Mouse (Mus musculus): ENCODE data around the gene Cyb5d1.

The Cyb5d1 gene

DNA sequence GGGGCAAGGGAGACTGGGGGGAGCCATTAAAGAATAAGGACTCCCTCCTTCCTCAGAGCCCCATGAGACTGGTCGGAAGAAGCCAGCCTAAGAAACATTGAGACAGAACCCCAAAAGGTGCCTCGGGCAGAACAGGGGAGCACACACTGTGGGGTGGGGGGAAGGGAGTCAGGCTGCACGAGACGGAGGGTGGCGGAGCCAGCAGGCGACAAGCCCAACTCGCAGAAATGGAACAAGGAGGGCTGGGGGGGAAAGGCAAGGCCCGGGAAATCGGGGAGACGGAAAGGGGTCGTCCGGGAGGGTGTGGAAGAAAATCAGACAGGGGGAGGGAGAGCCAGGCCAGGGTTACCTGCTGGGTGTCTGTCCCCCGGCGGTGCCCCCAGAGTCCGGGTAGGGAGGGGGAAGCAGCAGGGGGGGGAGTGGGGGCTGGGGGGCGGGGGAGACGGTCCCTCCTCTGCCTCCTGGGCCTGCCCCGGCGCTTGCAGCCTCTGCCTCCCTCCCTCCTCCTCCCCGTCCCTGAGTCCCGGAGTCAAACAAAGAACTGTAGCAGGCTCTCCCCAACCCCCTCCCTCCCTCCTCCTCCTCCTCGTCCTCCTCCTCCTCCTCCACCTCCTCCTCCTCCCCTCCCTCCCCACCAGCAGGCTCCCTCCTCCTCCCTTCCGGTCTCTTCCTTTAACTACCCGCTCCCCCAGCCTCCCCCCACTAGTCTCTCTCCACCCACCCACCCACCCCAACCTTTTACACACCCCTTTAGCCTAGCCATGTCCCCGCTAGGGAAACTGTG is 20.4 kb upstream of the Cyb5d1 start:
- peak; percentile 66 for DNase-seq

DNA sequence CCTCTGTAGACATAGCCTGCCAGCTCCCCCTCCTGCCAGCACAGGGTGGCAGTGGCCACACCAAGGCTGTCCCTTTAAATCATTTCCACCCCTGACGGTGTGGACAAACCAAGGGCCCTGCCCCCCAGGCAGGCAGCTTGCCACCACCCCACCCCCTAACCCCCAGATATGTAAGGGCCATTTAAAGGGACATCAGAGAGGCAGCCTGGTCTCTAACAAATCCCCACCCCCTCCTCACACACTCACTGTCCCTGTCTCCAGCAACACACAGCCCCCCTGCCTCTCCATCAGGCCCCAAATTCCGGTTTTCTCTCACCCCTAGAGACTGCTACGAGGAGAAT is 19.9 kb upstream of the Cyb5d1 start:
- peak; percentile 66 for DNase-seq

DNA sequence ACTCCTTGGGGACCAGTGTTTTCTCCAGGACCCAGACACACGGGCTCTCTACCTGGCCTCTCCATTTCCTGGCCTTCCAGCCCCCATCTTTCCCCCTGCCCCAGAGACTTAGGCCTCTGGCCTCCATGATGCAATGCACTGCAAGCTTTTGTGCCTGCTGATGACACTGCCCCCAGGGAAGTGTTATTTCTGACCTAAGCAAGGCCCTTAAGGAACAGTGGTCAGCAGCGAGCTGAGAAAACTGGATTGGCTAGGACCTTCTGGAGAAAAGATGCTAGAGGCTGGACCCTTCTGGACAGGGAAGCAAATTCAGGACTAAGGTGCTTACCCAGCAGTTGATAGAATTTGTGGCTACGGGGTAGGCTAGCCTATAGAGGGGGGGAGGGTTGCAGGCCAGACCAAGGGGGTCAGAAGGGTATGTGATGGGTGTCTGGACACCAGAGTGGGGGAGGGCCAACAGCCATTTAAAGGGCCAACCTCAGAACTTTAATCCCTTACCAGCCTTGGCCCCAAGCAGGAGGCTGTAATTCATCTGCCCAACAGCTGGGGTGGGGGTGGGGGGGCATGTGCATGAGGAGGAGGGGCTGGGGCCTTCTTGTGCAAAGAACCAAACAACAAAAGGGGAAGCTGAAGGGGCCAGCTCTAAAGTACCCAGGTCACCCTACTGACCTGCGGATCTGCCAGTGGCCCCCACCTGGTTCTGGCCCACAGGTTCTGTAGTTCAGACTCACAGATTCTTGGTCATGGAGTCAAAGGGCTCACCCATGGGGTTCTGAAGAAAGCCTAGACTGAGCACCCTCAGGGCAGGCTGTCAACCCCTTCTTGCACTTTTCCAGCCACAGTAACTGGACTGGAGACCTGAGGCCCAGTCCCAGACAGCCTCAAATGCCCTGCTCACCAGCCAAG is 19.2 kb upstream of the Cyb5d1 start:
- DNase-seq: no peak

DNA sequence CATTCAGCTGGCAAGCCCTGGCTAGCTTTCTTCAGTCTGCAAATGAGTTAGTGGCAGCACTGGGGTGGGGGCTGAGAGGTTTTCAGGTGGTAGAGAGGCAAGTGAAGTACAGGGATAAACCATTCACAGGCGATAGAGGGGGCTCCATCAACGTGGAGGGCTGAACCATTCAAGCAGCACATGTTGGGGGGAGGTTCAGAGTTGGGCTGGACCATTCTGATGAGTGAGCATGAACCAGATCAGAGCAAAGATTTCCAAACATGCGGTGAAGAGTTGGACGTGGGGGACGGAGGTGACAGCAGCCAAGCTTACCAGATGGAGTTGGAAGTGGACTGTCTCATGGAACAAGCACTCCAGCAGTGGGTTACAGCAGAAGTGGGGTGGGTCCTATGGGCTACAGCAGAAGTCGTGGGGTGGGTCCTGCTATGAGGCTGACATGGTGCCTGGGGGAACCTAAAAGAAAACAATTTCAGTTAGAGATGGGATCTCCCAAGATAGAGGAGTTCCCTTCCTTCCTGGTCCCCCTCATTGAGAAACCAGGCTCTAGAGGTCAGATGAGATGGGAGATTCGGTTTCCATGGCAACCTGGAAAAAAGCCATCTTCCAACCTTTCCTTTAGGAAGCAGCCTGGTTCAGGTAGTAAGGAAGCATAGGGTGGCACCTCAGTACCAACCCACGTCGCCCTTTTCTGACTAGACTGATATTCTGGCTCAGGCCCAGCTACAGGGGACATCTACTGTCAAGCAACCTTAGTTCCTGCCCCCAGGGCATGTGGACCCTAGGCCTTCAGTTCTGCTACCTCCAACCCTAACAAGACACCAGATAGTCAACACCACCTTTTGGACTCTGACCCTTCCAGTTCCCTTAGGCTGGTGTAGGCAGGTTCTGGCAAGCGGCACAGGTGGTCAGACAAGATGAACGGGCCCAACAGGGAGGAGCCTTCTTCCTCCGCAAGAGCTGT is 18.1 kb upstream of the Cyb5d1 start, which contains the start of gene Kdm6b:
Kdm6b (minus strand) TSS at position 455 of the 961 bp plus-strand sequence.
- peak; percentile 37 for DNase-seq

DNA sequence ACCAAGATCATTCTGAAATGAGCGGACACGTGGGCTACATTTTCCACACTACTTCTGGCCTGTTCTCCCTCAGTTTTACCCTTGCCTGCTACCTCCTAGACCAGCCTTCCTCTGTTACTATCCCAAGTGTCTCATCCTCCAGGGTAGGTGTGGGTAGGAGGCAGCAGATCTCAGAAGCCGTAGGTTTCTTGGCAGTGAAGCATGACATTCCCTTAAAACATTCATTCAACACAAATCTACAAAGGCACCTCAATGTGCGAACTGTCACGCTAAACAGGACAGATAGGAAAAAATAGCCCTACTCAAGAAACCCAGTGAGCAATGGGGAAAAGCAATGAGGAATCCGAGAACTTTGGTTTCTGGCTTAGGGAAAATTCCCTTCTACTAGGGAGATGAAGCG is 17.1 kb upstream of the Cyb5d1 start:
- DNase-seq: no peak

DNA sequence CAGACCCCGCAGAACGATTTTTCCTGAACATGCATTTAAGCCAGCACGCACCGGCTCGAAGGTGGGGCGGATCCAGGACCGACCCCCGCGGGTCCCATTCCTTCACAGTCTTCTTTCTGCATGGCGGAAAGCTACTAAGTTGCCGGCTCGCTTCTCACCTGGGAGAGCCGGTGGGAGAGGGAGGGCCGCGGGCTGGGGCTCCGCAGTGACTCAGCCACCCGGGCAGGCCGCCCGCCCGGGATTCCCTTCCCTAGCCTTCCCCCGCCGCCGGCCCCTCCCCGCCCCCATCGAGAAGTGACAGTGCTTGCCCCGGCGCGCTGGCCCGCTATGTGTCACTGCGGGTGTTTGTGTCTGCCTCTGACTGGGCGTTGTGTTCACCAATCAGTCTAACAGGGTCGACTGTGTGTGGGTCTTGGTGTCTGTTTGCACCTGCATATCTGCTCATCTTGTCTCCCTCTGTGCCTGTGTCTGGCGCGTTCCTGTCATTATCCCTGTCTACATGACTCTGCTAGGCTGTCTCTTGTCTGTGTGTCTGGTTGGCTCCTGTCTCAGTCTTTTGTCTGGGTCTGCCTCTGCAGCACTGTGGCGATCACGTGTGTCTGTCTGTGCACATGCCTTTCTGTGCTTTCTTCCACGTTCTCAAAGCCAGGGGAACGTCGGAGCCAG is 16.2 kb upstream of the Cyb5d1 start:
- peak; percentile 77 for DNase-seq

DNA sequence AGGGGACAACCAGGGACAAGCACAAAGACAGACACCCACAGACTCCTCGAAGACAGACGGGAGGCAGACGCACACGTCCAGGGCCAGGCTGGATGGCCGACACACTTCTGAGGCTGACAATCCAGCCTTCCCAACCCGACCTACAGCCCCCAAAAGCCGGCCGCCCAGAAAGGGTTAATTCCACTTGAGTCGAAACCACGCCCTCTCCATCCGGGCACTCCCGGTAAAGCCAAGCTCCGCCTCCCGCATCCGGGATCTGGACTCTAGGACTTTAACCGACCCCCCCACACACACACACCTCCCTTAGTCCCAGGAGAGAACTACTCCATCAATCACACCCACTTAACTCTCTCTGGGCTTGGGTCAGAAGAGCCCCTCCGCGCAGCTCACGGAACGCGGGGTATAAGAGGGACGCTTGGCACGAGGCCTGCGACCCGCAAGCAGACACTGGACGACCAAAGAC is 15.7 kb upstream of the Cyb5d1 start:
- peak; percentile 97 for DNase-seq

DNA sequence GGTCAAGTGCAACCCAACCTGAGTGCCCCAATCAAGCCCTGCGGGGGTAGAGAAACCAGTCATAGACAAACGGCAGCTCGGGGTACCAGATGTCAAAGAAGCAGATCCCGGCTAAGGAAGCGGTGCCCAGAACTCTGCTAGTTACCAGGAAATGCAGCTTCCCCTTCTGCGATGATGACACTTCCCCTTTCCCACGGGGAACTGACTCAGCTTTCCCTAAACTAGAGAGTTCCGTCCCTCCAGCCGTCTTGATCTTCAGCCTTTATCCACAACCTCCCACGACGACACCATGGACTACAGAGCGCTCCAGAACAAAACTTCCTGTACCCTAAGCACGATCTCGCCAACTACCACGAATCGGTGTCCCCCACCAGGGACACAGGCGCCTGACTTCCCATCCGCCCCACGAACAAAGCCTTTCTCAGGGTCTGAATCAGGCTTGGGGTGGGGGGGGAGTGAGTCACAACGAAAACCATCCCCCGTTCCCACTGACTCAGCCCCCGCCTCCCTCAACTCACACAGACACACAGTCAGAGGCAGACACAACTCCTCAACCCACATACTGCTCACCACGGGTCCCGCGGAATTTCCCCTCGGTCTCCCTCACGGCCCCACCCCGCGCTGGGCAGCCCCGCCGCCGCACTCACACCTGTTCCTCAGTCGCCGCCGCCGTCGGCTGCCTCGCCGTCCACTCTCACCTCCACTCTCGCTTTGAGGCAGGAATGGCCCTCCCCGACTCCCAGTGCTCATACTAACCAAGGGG is 15.1 kb upstream of the Cyb5d1 start:
- peak; percentile 87 for DNase-seq

DNA sequence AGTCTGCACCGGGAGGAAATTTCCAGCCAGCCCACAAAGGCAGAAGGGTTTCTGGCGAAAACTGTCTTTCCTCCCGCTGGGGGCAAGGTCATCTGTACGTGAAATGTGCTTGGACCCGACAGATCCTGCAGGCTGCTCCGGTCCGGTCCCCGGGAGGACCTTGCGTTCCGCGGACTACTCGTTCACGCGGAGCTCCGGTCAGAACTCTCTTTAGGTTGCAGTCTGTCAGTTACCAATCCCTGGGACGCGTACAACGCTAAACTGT is 14.5 kb upstream of the Cyb5d1 start:
- DNase-seq: no peak

DNA sequence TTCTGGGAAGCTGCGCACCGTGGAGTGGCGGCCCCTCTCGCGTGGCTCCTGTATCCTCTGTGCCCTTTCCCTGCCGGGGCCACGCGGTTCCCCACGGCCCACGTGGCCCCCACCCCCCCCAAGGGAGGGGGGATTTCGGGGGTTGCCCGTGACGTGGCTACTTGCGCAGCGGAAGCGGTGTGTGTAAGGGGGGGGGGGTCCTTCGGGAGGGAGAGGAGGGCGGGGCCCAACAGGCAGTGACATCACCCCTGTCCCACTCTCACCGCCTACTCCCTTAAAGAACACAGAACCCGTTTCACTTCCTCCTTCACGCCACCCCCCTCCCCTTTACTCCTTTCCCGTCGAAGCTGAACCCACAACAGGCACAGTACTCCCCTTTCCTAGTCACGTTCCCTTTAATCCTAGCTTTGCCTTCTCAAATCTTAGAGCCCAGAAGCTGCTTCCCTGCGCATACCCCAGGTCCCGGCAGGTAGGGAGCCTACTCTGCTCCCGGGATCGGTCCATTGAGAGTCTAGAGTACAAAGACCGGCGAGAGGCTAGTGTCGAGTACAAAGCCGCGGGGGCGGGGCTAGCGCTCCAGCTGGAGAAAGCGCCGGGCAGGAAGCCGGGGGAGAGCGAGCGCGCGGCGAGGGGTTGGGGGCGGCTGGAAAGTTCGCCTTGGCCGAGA is 14.1 kb upstream of the Cyb5d1 start:
- peak; percentile 92 for DNase-seq

DNA sequence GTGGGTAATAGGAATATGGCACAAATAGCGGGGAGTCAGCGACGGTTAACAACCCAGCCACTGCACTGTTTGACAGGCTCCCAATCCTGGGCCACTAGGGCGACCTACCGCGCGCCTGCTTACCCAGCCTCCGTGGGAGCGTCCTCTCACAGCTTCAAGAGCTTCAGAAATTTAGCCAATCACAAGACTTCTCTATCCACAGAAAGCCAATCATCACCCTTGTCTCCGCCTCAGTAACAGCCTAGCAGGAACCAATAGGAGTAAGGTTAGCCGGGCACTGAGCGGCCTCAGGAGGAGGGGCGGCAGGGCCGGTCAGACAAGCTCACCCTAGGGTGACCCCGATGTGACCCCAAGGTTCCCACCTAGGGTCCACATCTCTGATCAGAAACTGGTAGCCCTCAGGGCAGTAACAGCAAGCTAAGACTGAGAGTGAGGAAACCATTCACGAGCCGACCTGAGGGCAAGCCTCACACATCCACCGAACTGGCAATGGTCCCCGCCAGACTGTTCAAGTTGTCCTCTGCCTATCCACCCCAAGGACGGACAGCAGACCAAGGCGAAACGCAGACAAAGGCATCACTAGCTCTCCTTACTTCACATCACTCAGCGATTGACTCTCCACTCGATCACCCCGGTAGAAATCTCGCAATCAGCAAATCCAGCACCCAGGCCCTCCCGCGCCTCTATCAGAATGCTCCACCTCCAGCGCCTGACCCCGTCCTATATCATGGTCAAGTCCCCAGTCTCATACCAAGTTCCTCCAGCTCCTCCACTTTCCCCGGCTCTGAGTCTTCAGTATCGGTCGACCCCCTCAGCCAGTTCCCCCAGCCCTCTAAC is 13.3 kb upstream of the Cyb5d1 start:
- DNase-seq: peak; percentile 93

DNA sequence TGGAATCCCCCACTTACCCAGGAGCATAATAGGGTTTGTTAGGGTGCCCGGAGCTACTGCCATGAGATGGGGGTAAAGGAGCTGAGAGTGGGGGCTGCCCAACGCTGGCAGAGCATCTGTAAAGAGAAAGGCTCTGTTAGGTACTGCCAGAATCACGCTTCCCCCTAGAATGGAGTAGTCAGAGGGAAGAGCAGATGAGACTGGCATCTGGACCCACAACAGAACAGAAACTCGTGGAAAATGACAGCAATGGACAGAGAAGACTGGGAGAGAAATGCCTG is 12.2 kb upstream of the Cyb5d1 start:
- no peak for DNase-seq

DNA sequence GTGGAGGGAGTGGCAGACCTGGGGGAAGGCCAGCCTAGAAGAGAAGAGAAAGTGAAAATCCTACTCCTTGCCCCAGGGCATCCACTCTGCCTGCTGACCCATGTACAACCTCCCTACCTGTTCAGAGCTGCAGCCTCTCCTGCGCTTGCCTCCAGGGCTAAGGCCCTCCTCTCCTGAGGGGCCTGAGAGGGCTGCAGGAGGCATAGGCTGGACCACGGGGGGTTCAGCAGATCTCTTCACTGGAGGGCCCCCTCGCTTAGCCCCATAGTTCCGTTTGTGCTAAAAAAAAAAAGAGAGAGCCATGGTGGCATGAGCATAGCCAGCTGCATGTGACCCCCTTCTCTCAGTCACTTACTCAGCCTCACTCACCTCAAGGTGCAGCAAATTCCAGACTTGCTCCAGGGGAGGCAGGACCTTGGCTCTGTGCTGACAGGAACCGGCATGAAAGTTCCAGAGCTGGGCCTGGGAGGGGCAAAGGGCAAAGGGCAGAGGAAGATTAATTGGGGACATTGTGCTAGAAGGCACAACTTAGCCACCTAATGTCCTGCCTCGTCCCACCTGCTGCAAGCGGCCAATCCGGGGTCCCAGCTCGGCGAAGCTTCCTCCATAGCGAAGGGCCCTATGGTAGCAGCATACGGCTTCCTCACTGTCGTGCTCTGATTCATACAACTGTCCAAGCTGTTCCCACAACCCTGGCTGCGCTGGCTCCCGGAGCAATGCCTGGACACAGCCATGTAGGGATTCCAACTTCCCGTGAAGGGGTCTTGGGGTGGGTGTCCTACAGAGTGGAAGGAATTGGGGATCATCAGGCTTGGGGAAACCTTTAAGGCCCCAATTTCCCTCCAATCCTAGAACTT is 11.7 kb upstream of the Cyb5d1 start:
- no peak for DNase-seq

DNA sequence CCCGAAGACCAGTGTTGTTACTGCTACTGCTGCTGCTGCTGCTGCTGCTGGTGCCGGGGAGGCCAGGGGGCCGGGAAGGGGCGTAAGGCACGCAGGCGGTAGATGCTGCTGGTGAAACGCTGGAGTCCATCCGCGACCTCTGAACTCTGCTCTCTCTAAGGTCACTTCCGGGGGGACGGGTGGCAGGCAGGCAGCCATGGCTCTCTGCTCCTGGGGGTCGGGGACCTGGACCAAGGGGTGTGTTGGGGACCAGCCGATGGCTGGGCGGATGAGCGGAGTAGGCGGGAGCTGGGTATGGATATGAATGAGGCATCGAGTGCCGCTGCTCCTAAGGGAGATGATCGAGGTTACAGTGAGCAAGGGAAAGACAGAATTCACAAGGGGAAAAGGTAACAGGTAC is 10.9 kb upstream of the Cyb5d1 start:
- no peak for DNase-seq

DNA sequence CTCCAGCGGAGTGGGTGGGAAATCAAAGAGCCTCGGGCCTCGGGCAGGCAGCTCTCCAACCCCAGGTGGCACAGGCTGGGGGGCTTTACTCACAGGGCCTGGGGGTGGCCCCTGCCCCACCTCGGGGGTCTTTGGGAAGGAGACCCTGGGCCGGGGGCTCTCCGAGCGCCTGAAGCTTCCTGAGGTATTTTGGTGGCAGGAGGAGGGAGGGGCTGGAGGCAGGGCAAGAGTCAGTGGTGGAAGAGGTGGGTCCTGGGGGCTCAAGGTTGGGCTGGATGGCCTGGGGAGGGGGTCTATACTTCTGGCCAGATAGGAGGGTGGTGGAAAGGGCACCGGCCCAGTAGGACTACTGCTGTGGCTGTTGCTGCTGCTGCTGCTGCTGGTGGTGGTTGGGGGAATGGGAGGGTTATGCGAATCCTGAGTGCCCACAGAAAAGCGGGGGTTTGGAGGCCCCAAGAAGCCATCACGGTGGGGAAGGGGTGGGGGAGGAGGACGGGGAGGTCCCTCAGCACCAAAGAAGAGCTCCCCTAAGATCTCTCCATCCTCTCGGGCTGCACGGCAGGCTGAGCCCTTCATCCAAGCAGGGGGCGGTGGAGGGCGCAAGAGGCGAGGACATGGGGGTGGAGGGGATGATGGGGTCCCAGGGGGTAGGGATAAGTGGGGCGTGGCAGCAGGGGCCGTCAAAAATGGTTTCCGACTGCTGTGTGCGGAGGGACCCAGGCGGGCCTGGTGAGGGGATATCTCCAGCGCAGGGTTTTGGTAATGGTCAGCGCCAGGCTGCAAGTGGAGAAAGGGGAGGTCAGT is 10.2 kb upstream of the Cyb5d1 start:
- no peak for DNase-seq

DNA sequence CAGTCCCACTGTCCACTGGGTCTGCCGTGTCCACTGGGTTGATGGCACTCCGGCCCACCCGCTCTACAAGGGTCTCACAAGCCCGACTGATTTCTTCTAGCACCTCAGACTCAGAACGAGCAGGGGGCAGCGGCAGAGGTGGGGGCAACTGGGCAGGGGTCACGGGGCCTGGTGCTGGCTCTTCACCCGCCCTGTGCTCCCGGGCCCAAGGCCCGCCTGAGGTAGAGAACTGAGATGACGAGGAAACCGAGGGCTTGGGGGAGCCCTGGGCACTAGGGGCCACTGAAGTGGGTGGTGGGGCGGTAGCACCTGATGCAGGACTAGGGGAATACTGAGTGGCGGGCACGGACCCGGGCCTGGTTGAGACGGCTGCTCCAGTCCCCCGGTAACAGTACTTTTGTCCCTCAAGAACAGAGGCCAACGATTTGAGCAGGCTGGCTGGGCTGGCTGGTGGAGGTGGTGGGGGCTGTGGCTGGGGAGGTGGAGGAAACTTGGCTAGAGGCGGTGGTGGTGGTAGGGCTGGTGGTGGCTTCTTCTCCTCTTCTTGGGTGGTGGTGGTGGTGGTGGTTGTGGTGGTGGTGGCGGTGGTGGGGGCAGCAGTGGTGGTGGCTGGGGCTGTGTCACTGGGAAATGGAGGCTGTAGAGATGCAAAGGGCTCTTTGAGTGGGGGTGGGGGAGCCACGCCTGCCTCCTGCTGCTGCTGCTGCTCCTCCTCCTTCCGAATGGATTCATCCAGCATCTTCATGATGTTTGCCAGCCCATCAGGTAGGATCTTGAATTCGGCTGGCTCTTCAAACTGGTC is 9.4 kb upstream of the Cyb5d1 start:
- no peak for DNase-seq
